Mouse (Mus musculus) cerebellum, adult 9-10 months (tissue): ENCODE results near the gene Gm21976.

Experiments used
- DNase-seq: peaks from one replicate; pipeline ENCODE4 v3.0.0; 2022

Gm21976 gene

DNA sequence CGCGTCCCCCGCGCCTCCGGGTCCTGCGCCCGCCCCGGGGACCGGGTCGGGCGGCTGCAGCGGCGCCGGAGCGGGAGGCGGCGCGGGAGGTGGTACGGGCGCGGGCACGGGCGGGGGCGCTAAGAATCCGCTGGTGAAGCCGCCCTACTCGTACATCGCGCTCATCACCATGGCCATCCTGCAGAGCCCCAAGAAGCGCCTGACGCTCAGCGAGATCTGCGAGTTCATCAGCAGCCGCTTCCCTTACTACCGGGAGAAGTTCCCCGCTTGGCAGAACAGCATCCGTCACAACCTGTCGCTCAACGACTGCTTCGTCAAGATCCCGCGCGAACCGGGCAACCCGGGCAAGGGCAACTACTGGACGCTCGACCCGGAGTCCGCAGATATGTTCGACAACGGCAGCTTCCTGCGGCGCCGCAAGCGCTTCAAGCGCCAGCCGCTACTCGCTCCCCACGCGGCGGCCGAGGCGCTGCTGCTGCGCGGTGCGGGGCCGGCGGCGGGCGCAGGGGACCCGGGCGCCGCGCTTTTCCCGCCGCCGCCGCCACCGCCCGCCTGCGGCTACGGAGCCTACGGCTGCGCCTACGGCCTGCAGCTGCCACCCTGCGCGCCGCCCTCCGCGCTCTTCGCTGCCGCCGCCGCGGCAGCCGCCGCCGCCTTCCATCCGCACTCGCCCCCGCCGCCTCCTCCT lies 75.3 kb downstream of the Gm21976 start:
- DNase-seq, result no peak

DNA sequence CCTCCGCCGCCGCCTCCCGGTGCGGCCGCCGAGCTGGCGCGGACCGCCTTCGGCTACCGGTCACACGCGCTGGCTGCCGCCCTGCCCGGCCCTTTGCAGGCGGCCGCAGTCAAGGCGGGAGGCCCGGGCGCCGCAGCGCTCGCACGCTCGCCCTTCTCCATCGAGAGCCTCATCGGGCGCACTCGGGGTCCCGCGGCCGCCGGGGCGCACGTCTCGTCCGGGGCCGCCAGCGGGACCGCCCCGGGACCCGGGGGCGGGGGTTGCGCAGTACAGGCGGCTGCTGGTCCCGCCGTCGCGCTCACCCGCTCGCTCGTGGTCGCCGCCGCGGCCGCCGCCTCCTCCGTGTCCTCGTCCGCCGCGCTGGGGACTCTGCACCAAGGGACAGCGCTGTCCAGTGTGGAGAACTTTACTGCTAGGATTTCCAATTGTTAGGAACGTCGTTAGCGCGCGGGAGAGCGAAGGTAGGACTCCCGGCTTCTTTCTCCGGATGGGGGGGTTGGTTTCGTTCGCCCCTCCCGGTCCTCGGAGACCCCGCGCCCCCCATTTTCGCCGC lies 75.9 kb downstream of the Gm21976 start:
- no peak for DNase-seq

DNA sequence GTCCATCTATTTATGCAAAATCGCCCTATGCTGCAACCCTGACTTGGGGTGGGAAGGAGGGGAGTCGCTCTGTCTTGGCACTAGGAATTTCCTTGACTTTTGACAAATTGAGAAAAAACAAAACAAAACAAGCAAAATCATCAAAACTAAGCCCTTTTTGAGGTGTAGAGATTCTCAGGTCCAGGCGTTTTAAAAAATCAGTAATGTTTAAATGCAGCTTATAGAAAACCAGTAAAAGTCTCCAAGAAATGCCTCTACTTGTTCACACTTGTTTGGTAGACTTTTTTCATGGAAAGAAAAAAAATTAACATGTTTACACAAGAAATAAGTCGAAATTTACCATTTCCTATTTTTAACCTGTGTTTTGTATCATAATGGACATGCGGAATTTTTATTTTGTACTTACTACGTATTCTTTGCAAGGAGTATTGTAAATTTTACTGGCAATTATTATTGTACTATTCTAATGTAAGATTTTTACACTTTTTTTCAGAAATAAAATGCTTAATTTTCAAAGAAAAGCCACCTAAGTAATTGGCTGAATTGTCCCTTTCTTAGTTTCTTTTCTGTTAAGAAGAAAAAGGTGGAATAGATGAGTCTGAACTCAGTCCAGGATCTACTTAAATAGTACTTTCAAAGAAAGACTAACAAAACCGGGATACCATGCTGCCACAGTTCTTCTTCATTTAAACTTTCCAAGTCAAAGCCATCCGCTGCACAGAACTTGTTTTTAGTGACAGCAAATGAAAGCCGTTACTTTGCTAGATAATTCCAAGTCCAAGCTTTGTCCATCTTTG lies 76.7 kb downstream of the Gm21976 start:
- no peak for DNase-seq
